Mouse (Mus musculus) heart, adult 2 months (tissue): ENCODE results near the gene Cxcl9.

Experiments used
- CTCF ChIP-seq: fragments of 200-600 bp; IDR thresholded peaks from 2 replicates; pipeline ENCODE4 v1.8.1; 2022; ENCODE audit warnings: antibody characterized with exemption, mild to moderate bottlenecking, moderate library complexity
- POLR2A ChIP-seq: fragments of 200-500 bp; IDR thresholded peaks from 2 replicates; pipeline ENCODE4 v1.6.1; 2011; ENCODE audit warnings: mild to moderate bottlenecking, low read depth, low read length, control low read depth; ENCODE audit not compliant: insufficient read depth

GRCm38 (mm10) chr5:92370392-92370791, 42.5 kb upstream of the Cxcl9 start:
- TF ChIP-seq POLR2A (no peak), CTCF (no peak)
